Mouse (Mus musculus): ENCODE data around the gene Kpna6. TPM values are rescaled to one million over a fixed set of nuclear protein-coding genes. Genes with fewer than 3 reads are reported as not detected.

Kpna6 gene
- 54.7 and 57.9 TPM in 2 replicates for total RNA-seq (2014; fragmentation: Nextera tagmentation)
- 21.0 and 23.1 TPM in 2 replicates for total RNA-seq (2017)
- 19.9 and 21.0 TPM in 2 replicates for polyA plus RNA-seq (2012)

DNA sequence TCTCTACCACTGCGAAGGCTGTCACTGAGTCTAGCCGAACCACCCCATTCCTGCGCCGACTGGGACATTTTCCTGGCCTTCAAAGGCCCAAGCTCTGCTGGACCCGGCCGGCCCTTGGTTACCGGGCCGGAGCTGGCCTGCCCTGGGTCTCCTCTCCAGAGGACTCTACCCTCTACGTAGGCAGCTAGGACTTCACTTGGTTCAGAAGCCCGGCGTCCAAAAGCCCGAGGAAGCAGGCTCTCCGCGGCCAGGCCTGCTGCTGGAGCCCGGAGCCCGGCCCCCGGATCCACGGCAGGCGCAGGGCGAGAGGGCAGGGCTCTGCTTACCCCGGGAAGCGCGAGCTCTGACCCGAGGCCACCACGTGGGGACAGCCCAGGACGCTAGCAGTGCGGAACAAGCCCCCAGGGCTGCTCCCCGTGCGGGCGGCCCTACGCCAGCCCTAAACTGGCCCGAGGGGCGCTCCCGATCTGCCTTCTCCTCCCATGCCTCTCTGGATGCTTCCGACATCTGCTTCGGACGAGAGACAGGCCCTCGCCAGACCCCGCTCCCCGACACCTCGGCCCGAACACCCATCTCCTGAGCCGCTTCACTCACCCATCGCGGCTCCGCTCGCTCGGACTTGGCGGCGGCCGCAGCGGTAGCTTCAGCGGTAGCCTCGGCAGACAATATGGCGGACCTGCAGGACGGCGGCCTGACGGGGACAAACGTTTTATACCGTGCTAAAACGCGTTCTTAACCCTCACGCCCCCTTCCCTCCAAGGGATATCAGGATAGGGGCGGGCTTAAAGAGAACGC is at the start of gene Kpna6:
Gene Kpna6 (minus strand): TSS at position 685 of the 795 bp plus-strand sequence.
- Histone ChIP-seq H3K4me1 (ENCODE audit: insufficient read depth, low read depth, low read length) (peaks cover 23% of the 10 kb centered on the region), H3K9me3 (replicated peaks) (no peaks in the 10 kb centered on the region), H3K36me3 (replicated peaks) (peaks cover 40% of the 10 kb centered on the region), H3K4me3 (ENCODE audit: low read depth, low read length) (peak within 1 kb of the TSS; percentile 96), H3K27me3 (ENCODE audit: insufficient read depth, low read length) (no peaks in the 10 kb centered on the region)
- DNase-seq (ENCODE audit: low spot score) (peak; percentile 70), ATAC-seq (ENCODE audit: extremely low read depth, insufficient number of reproducible peaks, low FRiP score, poor library complexity, severe bottlenecking) (peak; percentile 65)
- TF ChIP-seq POLR2AphosphoS5 (IDR thresholded peaks at IDR 0.05; ENCODE audit: insufficient replicate concordance, low read depth, low read length) (no peak), GATA1 (IDR thresholded peaks at IDR 0.05; ENCODE audit: borderline replicate concordance, low read length) (no peak), GATA2 (IDR thresholded peaks at IDR 0.05; ENCODE audit: borderline replicate concordance, low read depth, low read length) (no peak), CTCF (IDR thresholded peaks at IDR 0.05; ENCODE audit: low read depth, low read length) (no peak), TAL1 (conservative IDR thresholded peaks at IDR 0.05; ENCODE audit: low read depth, low read length) (no peak)

GRCm38 (mm10) chr4:129716310-129716709 is 43.7 kb upstream of the Kpna6 start:
- DNase-seq (ENCODE audit: low spot score), result no peak
- TF ChIP-seq CTCF (IDR thresholded peaks at IDR 0.05; ENCODE audit: low read depth, low read length) (no peak), POLR2AphosphoS5 (IDR thresholded peaks at IDR 0.05; ENCODE audit: insufficient replicate concordance, low read depth, low read length) (no peak), GATA1 (IDR thresholded peaks at IDR 0.05; ENCODE audit: borderline replicate concordance, low read length) (no peak), GATA2 (IDR thresholded peaks at IDR 0.05; ENCODE audit: borderline replicate concordance, low read depth, low read length) (no peak), TAL1 (conservative IDR thresholded peaks at IDR 0.05; ENCODE audit: low read depth, low read length) (no peak)
- H3K36me3 ChIP-seq (replicated peaks), result peaks cover 84% of the 10 kb centered on the region
- no peaks in the 10 kb centered on the region for H3K9me3 ChIP-seq (replicated peaks)
- no peaks in the 10 kb centered on the region for H3K4me1 ChIP-seq (ENCODE audit: insufficient read depth, low read depth, low read length)
- H3K4me3 ChIP-seq (ENCODE audit: low read depth, low read length), result no peak overlapping the region
- ATAC-seq (ENCODE audit: extremely low read depth, insufficient number of reproducible peaks, low FRiP score, poor library complexity, severe bottlenecking), result no peak
- no peaks in the 10 kb centered on the region for H3K27me3 ChIP-seq (ENCODE audit: insufficient read depth, low read length)

DNA sequence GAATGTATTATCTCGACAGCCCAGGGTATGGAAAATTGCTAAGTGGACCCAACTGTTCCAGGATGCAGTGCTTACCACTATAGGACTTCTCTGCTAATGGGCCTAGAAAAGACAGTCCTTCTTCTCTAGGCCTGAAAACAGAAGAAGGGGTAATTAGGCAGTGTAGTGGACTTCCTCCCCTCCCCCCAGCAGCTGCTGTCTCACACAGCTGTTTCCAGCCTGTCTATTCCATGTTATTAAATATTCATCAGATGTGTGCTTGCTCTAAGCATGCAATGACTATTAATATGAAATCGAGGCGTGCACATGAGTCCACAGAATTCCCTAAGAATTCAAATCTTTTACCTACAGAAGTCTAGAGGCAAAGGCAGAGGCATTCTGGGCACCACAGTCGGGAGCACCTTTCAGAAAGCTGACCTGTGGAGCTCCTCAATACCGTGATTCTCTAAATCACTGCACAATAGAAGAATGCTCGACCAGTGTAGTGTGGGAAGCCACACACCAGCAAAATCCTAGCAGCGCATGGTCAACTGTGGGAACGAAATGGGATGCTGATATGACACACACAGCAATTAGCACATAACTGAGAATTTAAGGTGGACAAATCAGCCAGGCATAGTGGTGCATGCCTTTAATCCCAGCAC is 37.0 kb upstream of the Kpna6 start:
- H3K36me3 ChIP-seq (replicated peaks), result peaks cover 91% of the 10 kb centered on the region
- H3K27me3 ChIP-seq (ENCODE audit: insufficient read depth, low read length), result no peaks in the 10 kb centered on the region
- no peak overlapping the region for H3K4me3 ChIP-seq (ENCODE audit: low read depth, low read length)
- DNase-seq (ENCODE audit: low spot score) (no peak), ATAC-seq (ENCODE audit: extremely low read depth, insufficient number of reproducible peaks, low FRiP score, poor library complexity, severe bottlenecking) (no peak)
- H3K9me3 ChIP-seq (replicated peaks), result no peaks in the 10 kb centered on the region
- peaks cover 3% of the 10 kb centered on the region; the same call in 1 of the 2 replicates for H3K4me1 ChIP-seq (ENCODE audit: insufficient read depth, low read depth, low read length)
- TF ChIP-seq GATA2 (IDR thresholded peaks at IDR 0.05; ENCODE audit: borderline replicate concordance, low read depth, low read length), result no peak
- no peak for TF ChIP-seq POLR2AphosphoS5 (IDR thresholded peaks at IDR 0.05; ENCODE audit: insufficient replicate concordance, low read depth, low read length)
- no peak for TF ChIP-seq TAL1 (conservative IDR thresholded peaks at IDR 0.05; ENCODE audit: low read depth, low read length)
- no peak for TF ChIP-seq CTCF (IDR thresholded peaks at IDR 0.05; ENCODE audit: low read depth, low read length)
- no peak for TF ChIP-seq GATA1 (IDR thresholded peaks at IDR 0.05; ENCODE audit: borderline replicate concordance, low read length)

GRCm38 (mm10) chr4:129706750-129707149 is 34.2 kb upstream of the Kpna6 start:
- TF ChIP-seq TAL1 (conservative IDR thresholded peaks at IDR 0.05; ENCODE audit: low read depth, low read length) (no peak), GATA2 (IDR thresholded peaks at IDR 0.05; ENCODE audit: borderline replicate concordance, low read depth, low read length) (no peak), GATA1 (IDR thresholded peaks at IDR 0.05; ENCODE audit: borderline replicate concordance, low read length) (no peak), POLR2AphosphoS5 (IDR thresholded peaks at IDR 0.05; ENCODE audit: insufficient replicate concordance, low read depth, low read length) (no peak), CTCF (IDR thresholded peaks at IDR 0.05; ENCODE audit: low read depth, low read length) (no peak)
- no peaks in the 10 kb centered on the region for H3K27me3 ChIP-seq (ENCODE audit: insufficient read depth, low read length)
- no peak overlapping the region for H3K4me3 ChIP-seq (ENCODE audit: low read depth, low read length)
- H3K9me3 ChIP-seq (replicated peaks), result no peaks in the 10 kb centered on the region
- ATAC-seq (ENCODE audit: extremely low read depth, insufficient number of reproducible peaks, low FRiP score, poor library complexity, severe bottlenecking), result no peak
- DNase-seq (ENCODE audit: low spot score), result no peak
- H3K4me1 ChIP-seq (ENCODE audit: insufficient read depth, low read depth, low read length), result peaks cover 10% of the 10 kb centered on the region
- peaks cover 93% of the 10 kb centered on the region for H3K36me3 ChIP-seq (replicated peaks)

GRCm38 (mm10) chr4:129702454-129702853 is 29.9 kb upstream of the Kpna6 start:
- Histone ChIP-seq H3K4me1 (ENCODE audit: insufficient read depth, low read depth, low read length) (peaks cover 25% of the 10 kb centered on the region), H3K27me3 (ENCODE audit: insufficient read depth, low read length) (no peaks in the 10 kb centered on the region), H3K36me3 (replicated peaks) (peaks cover 52% of the 10 kb centered on the region), H3K4me3 (ENCODE audit: low read depth, low read length) (no peak overlapping the region), H3K9me3 (replicated peaks) (no peaks in the 10 kb centered on the region)
- no peak for TF ChIP-seq TAL1 (conservative IDR thresholded peaks at IDR 0.05; ENCODE audit: low read depth, low read length)
- no peak for TF ChIP-seq GATA1 (IDR thresholded peaks at IDR 0.05; ENCODE audit: borderline replicate concordance, low read length)
- no peak for TF ChIP-seq POLR2AphosphoS5 (IDR thresholded peaks at IDR 0.05; ENCODE audit: insufficient replicate concordance, low read depth, low read length)
- no peak for TF ChIP-seq GATA2 (IDR thresholded peaks at IDR 0.05; ENCODE audit: borderline replicate concordance, low read depth, low read length)
- TF ChIP-seq CTCF (IDR thresholded peaks at IDR 0.05; ENCODE audit: low read depth, low read length), result no peak
- ATAC-seq (ENCODE audit: extremely low read depth, insufficient number of reproducible peaks, low FRiP score, poor library complexity, severe bottlenecking), result no peak
- DNase-seq (ENCODE audit: low spot score), result no peak

Data from G1E (cell line).